Mouse (Mus musculus) right cerebral cortex, adult 18-20 months (tissue): ENCODE results near the gene Fut7.

Experiments
- DNase-seq: peaks from one replicate; pipeline ENCODE4 v3.0.0; 2022; ENCODE audit warnings: mixed read lengths

Gene Fut7

DNA sequence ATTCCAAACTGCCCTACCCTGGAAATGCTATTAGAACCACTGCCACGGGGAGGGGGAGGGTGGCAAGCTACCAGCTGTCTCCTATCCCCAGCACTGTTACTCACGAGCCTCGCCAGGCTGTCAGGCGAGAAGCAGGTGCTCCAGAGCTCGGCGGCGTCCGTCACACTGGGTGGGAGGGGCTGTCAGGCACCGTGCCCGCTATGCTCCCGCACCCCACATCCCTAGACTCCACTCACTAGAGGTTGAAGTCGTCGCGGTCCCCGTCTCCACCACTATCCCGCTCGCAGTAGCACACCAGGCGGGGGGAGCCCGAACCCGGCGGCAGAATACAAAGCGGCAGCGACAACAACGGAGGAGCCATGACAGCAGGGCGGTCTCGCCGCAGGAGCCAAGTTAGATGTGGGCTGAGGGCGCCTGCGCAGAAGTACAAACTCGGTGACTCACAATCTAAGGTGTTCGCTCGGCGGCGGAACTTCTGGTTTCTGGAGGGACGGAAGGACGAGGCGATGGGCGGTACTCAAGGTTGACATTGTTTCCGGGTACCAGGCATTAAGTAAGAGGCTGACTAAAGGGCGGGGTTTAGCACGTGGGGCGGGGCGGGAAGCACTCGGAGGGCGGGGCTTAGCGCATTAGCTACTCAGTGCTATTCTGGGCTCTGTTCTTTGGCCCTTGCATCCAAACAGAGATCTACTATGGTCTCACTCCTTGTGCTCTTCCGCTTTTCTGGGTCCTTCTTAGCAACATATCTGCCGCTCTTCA lies 37.7 kb downstream of the Fut7 start, which contains the start of gene Paxx:
Paxx (minus strand) TSS at position 544 of the 759 bp plus-strand sequence.
- DNase-seq: peak; percentile 97

DNA sequence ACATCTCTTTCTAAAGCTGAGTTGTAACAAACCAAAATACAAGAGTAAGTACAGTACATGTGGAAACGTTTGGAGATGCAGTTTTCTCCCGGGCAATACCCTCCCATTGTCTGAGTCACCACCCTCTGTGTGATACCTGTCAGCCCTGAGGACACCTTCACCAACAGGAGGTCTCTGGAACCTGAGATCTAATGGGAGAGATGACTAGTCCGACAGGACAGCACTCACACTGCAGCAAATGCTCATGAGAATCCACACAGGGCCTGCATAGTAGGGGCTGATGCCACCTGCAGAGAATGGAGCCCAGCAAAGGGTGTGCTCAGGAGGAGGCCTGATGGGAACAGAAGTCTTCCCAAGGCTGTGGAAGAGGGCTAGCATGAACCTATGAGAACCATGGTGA lies 38.3 kb downstream of the Fut7 start:
- DNase-seq: no peak

DNA sequence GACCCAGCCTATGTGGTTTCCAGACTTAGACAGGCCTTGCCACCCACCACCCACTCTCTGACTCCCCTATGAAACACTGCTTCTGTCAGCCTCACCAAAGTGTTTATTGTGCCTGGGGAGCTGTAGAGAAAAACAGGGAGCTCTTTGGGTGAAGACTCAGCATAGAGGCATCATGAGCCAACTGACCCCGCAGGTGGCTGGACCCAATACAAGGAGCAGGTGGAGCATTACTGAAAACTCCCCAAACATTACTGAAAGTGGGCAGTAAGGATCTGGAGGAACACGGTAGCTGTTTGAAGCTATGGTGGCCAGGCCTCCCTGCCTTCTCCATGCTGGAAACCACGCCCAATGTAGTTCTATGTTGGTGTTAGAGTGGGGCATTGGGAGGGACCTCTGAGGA lies 40.6 kb downstream of the Fut7 start:
- DNase-seq: no peak

DNA sequence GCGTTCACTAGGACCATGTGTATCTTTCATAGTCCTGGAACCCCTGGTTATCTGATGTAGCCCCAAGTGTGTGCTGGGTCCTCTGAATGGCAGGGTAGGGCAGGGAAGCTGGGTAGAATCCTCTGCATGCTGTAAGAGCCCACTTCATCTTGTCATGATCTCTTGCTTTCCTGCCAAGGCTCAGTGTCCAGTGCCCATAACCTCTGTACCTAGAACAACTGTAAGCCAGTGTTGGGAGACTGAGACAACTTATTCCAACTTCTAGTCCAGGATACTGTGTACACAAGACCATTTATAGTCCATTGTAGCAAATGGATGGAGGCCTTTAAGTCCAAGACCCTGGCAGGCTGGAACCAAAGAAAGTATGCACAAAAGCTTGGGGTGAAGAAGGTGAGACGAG lies 42.2 kb downstream of the Fut7 start:
- no peak for DNase-seq

DNA sequence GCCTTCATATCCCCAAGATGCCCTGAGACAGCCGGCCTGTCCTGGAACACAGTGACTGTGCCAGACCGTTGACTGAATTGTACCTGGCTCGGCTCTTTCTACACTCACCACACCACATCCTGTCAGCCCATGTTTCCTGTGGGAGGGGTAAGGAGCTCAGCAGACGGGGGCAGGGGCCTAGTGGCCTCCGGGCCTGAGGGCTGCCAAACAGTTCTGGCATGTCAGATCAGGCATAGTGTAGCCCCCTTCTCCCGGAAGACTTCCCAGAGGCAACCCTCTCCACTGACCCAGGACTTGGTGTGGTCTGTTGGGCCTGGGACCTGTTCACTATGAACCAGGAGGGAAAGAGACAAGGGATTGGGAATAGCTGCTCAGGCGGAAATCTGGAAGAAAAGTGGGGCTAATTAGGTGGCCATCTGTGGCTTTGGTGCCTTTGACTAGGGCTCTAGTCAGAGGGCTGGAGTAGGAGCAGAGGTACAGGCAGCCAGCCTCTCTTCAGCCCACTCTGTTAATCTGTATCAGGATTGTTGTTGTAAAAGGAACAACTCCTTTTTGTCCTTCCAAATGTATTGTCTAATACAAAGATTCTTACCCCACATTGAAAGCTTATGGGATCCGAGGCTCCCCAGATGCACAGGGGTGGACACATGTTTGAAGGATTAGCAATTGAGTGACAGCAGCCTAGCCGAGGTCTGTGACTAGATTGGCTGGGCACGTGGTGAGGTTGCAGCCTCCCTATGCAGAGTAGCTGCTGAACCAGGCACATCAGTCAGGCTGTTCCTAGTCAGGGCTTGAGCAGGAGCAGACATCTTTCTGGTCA lies 43.0 kb downstream of the Fut7 start:
- no peak for DNase-seq

DNA sequence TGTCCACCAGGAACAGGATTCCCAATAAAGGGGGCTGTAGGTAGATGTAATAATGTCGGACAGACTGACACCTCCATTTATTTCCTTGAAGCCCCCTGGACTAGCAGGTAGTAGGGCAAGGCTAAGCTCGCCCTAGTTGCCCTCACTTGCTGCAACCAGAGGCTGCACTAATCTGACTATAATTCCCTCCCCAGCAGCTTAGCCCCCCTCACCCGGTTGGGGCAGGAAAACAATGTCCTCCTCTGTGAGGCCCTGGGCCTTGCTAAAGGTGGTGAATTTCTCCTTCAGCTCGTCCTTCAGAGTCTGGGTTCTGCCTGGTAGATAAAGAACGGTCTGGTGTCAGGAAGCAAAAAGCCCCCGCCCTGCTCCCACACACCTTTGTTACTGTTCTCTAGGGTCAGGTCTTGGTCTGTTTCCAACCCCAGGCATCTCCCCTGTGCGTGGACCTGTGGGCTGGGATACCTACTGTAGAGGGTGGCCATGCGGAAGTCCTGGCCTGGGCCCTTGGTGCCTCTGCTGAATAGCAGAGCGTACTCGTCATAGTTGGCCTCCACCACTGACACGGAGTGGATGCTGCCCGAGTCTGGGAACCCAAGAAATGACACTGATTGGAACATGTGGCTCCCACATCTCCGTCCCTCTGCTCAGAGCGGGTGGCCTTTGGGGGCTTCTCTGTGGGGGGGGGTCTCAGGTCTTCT lies 44.7 kb downstream of the Fut7 start:
- DNase-seq: no peak

DNA sequence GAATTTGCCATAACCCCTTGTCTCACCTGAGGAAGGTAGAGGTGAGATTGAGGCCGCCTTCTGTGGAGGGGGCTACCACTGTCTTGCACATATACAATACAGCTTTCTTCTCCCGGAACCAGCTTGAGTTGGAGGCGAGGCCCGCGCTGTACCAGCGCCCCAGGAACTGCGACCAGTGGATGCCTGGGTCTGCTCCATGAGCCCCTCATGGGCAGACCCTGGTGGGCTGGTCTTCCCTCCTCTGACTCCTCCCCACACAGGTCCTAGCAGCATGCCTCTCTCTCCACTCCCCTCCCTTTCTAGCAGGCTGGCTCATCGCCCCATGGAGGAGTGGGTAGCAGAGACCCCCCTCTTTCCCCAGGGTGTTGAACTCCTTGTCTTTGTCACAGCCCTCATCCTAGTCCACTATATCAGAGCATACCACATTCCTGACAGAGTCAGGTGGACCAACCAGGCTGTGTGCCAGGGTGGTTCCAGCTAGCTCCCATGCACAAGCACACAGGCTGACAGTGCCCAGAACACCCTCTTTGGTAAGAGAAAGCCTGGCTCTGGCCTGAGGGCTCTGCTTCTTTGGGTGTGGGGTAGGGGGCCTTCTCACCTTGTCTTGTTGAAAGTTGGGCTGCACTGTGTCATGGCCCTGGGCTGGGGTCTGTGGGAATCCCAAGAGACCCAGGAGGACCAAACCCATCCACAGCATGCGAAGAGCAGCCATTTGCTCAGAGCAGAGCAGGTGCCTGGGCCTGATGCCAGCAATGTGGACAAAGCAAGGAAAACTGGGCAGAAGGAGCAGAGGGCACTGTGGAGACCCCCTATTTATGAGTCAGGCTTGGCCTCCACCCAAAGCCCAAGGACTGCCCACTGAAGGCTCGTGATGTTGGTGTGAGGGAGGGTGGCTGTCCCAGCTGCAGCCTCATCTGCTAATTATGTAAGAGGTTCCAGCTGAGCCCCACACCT lies 46.2 kb downstream of the Fut7 start:
- DNase-seq: peak; percentile 70

DNA sequence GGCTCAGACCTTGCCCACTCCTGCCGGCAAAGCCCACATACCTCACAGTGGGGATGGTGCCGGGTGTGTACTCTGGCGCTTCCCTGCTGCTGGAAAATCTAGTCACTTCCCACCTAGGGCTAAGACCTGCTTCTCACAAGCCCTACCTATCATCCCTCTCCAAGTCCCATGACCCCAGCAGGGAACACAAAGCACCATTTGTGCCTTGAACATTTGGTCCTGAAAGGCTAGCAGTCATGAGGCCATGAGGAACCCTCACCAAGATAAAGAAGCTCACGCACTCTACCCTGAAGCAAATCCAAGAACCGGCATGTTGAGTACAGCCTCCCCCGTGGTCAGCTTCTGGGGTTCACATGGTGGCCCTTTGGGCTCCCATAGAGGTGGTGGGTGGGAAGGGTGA lies 46.9 kb downstream of the Fut7 start, which contains the start of gene Ptgds:
Ptgds (minus strand) TSS at position 78 of the 400 bp plus-strand sequence.
- DNase-seq: no peak

DNA sequence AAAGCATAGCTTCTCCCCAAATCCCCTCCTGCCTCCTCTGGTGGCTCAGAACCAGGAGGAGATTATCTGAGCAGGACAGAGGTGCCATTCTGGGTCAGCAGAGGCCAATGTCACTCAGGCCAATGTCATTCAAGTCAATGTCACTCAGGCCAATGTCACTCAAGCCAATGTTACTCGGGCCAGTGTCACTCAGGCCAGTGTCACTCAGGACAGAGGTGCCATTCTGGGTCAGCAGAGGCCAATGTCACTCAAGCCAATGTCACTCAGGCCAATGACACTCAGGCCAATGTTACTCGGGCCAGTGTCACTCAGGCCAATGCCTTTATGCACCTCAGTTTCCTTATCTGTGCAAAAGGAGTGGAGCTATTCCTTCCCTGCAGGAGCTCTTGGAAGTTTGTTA lies 49.5 kb downstream of the Fut7 start:
- no peak for DNase-seq
